Mouse (Mus musculus) induced T-regulatory cell, adult 2 months (primary cell): ENCODE measurements around the gene Svbp.

ENCODE experiments used
- DNase-seq: peaks from one replicate; pipeline ENCODE4 v3.0.0-alpha.2; 2012; ENCODE audit warnings: low read depth

Svbp gene

DNA sequence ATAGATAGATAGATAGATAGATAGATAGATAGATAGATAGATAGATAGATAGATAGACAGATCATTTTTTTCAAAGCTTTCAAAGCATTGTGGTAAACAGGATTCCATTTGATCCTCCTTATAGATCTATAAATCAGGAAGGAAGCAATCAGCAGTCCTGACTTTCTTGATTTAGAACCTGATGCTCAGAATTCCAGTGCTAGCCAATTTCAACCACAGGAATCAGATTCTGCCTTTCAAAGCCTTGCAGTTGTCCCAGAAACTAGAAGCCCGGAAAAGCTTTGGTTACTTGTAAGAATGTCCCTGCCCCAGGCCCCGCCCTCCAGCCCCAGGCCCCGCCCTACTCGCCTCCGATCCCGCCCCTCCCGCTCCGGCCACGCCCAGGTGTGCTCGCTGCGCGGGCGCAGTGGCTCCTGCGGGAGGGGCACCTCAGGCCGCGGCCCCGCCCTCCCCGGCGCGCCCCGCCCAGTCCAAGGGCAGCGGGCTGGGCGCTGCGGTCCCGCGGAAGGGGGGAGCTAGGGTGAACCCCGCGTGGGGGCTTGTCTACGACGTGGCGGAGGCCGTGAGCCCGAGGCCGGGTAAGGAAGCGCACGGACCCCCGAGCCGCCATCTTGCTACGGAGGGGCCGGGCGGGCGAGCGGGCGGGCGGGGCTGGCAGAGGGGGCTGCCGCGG lies at the start of gene Svbp:
TSS of gene Svbp (plus strand) at position 398 of the 673 bp plus-strand sequence.
- DNase-seq, result peak; percentile 95

DNA sequence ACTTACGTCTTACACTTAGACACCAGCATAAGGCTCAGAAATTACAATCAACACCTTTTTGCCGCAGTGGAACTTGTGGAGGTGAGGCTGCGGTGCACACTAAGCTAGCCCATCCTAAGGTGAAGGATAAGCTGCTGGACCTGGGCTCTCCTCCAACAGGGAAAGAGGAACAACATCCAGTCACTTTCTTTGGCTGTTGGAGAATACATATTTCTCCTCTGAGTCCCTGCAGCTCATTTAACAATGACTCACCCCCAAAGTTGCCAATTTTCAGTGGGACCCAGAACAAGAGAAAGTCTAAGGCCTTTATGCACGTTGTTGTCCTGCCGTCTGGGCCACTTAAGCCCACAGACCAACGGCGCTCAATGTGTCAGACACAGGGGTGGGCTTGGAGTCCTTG lies 48.3 kb upstream of the Svbp start:
- no peak for DNase-seq

DNA sequence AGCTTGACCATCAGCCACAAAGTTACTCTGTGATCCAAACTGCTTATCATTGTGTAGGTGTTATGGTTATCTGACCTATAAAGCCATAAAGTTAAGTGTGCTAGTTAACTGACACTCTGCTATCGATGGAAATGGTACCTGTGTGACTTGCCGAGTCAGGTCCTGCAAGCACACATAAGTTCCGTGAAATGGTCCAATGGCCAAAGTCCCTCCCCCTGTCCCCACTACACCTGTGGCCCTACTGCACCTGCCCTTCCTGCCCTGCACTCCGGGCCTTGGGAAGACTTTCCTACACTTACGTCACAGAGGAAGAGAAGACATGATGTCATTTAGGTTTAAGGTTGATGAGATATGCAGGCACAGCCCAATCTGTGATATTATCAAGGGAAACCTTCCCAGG lies 47.8 kb upstream of the Svbp start:
- DNase-seq, result no peak

DNA sequence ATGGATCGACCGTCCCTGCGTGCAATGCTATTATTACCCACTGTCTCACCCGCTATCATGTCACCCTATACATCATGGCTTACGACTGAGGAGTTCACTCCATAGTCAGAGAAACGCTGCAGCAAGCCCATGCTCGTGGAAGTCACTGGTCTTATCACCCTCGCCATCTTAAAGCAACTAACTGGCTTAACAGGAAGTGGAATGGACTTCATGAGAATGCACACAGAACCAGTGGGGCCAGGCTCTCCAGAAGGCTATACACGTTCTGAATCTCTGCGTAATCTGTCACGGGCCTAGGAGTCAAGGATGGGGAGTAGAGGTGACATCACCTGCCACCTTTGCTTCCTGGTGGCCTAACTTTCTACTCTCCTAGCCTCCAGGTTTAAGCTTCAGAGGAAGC lies 46.4 kb upstream of the Svbp start:
- DNase-seq, result no peak

DNA sequence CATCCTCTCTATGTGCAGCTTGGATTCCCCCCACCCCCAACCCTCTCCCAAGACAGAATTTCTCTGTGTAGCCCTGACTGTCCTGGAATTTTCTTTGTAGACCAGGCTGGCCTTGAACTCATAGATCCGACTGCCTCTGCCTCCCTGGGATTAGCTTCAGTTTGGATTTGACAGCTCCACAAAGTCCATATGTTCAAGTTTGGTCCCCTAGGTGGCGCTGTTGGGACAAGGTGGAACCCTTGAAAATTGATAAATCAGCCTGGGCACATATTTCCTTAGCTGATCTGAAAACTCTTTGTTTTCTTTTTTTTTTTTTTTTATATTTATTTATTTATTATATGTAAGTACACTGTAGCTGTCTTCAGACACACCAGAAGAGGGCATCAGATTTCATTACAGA lies 37.9 kb upstream of the Svbp start:
- peak; percentile 81 for DNase-seq

DNA sequence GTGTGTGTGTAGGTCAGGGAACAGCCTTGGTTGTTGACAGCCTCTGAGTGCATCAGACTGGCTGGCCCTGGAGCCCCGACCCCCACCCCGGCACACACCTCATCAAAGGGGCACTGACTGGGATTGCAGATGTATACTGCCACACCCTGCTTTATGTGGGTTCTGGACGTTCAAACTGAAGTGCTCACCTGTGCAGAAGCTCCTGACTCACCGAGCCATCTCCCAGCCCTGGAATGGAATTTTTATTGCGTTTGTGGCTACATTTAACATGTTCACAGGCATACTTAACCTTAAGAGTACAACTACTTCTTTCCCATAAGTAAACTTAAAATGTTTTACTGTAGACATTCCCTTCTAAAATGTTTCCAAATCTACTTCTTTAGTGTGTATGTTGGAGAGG lies 37.2 kb upstream of the Svbp start:
- DNase-seq, result no peak

DNA sequence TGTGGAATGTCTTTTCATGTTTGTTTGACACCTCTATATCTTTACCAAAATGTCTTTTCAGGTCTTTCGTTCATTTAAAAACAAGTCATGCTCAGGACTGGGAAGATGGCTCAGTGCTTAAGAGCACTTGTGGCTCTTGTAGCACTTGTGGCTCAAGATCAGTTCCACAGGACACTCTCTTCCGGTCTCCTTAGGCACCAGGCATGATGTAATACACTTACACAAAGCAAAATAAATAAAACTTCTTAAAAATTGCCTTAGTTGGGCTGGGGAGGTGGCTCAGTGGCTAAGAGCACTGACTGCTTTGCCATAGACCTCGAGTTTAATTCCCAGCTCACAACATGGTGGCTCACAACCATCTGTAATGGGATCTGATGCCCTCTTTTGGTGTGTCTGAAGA lies 33.7 kb upstream of the Svbp start:
- DNase-seq, result no peak

DNA sequence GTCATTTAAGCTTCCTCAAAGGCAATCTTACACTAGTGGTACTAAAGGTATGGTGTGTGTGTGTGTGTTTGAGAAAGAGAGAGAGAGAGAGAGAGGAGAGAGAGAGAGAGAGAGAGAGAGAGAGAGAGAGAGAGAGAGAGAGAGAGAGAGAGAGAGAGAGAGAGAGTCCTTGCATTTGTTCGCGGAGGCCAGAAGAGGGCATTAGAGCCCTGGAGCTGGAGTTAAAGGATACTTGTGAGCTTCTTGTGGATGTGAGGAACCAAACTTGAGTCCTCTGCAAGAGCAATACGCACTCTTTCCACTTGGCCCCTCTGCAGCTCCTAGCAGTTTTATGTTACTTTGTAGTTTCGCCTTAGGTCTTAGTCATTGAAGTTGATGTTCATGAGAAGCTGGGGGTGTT lies 32.1 kb upstream of the Svbp start:
- DNase-seq, result no peak

DNA sequence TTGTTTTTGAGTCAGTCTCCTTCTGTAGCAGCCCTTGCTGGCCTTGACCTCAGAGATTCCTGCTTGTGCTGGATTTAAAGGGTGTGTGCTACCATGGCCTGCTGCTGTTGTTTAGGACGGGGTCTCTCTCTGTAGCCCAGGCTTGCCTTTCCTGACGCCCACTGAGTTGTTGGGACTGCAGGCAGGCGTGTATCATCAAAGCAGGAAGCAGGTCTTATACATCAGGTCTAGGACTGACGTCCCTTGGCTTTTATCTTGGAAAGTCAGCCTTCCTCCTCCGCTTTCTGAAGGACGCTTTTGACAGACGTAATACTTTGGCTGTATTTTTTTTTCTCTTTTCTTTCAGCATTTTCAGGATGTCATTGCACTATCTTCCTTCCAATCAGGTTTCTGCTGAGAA lies 29.2 kb upstream of the Svbp start:
- DNase-seq, result no peak

DNA sequence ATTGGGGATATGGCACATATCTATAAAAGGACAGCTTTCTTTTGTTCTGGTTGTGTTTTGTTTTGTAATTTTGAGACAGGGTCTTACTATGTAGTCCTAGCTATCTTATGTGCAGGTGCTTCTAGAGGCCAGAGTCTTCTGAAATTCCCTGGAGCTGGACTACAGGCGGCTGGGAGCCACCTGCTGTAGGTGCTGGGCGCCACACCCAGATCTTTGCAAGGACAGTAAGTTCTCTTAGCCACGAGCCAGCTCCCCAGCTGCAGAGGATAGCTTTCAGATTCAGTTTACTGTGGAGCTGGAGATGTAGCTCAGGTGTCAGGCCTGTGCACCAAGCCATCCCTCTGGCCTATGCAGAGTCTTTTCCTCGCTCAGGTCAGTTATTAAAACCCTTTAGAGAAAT lies 28.0 kb upstream of the Svbp start:
- no peak for DNase-seq

DNA sequence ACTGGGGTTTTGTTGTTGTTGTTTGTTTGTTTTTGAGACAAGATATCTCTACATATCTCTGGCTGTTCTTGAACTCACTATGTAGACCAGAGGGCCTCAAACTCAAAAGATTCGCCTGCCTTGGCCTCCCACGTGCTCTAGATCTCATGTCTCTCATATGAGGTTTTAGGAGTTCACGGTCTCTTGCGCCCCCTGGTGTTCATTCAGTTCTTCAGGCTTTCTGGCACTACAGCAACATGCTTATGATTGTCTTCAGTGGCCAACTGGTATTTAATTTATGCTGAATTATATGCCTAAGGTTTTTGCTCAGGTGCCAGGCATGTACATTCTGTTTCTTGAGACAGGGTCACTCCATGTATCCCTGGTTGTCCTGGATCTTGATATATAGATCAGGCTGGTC lies 27.4 kb upstream of the Svbp start:
- peak; percentile 93 for DNase-seq

DNA sequence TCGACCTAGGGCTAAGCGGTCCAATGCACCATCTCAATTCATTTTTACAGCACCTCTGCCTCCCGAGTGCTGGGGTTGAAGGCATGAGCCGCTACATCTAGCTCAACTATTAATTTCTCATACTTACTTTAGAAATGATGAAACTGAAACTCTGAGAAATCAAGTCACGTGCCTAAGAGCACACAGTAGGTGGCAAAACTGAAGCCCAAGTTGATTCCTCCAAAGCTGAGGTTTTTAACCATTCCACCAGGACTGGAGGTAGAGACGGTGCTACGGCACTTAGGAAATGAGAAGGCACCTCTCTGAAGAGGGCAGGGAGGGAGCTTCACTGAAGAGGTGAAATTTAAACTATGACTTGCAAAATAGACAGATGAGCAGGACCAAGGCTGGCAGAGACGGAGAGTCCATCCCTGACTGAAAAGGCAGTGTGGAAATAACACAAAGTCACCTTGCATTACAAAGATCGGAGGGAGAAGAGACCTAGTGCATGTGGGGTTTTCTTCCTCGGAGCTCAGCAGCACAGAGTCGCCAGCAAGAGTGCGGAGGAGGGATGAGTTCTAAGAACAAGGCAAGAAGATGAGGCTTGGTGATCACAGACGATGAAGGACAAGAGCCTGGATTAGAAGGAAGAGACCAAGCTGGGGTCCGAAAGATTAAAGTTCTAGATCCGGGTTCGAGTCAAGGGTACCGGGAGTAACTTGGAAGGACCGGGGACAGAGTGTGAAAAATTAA lies 22.0 kb upstream of the Svbp start:
- peak; percentile 56 for DNase-seq

DNA sequence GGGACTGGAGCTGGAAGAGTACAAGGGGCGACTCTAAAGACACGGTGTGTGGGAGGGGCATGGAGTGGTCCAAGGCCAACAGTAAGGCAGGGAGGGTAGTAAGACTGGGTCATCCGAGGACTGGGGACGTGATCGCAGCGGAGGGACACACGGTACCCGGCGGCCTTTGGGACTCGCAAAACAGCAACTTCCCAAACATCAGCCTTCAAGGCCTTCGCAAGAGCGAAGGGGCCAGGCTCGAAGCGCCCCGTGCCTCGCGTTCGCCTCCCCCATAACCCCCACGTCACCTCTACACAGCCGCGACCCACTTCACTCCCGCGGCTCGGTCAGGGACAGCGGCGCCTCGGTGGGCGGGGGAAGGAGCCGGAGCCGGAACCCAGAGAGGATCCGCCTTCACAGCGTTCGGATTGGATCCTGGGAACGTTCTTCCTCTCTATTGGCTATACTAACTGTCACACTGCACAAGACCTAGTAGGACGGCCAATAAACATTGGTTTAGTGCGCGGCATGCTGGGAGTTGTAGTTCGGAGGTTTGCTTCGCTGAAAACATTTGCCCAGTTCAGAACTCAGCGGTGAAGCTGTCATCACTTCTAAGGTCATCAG lies 21.2 kb upstream of the Svbp start, which contains the start of gene Zfp691:
TSS of gene Zfp691 (minus strand) at position 345 of the 603 bp plus-strand sequence.
- peak; percentile 97 for DNase-seq

DNA sequence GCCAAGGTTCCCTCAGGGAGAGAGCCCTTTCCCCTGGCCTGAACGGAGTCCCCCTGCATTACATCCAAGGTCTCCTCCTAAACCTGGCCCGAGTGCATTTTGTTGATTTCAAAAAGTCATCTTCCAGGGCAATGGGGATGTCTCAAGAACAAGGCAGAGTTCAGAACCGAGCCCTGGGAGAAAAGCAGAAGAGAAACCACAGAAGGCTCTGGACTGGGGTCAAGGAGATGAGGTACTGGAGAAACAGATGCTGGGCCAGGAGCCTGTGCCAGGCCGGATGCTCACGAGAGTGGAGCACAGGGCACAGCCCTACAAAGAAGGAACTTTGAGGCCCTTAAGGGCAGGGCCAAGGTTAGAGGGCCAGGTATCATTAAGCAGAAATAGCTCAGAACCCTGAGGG lies 17.4 kb upstream of the Svbp start:
- no peak for DNase-seq

DNA sequence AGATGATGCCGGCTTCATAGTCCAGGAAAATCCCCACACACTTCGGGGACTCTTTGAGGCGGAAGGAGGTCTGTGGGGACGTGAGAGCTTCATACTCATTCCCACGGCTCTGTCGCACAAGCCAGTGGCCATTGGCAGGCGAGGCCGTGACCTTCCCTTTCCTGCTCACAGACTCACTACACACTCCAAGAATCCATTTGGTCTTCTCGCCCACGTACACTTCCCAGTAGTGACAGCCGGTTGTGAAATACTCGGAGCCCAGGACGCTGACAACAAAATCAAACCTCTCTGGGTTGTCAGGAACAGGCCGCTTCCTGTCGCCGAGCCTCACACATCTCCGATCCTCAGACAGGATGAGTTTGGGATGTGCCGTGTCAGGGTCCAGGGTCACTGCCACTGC lies 16.8 kb upstream of the Svbp start:
- no peak for DNase-seq

DNA sequence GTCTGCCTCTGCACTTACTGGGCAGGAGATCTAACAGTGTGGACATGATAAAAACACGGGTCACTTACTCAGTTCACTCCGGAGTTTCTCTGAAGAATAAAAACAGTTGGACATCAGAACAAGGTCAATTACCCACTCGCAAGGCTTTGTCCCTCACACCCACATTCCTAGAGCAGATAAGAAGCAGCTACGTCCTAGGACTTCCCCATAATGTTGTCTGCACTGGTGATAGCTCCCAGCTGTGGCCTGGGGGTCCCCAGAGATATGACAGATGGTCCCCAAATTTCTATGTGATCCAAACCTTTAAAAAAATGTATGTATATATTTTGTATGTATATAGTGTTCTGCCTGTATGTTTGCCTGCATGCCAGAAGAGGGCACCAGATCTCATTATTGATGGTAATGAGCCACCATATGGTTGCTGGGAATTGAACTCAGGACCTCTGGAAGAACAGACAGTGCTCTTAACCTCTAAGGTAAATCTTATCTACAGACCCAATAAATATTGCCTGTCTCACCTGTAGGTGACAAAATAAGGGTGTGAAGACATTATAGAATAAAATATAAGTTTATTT lies 14.9 kb upstream of the Svbp start:
- peak; percentile 28 for DNase-seq

DNA sequence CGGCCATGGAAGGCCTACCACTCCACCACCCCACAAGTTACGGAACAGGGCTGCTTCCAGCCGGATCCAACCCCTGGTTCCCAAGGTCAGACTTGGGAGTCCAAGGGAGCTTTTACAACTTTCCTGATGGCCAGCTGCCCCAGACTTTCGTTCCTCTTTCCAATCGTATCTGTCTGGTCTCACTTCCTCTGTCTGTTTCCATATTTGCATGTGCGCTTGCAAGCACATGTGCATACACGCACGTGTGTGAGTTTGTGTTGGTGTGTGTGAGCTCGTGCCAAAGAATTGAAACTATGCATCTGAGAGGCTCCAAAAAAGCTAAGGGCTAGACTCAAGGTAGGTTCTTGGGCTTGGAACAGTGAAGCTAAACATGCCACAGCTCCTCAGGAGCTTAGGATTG lies 13.7 kb upstream of the Svbp start:
- DNase-seq, result no peak

DNA sequence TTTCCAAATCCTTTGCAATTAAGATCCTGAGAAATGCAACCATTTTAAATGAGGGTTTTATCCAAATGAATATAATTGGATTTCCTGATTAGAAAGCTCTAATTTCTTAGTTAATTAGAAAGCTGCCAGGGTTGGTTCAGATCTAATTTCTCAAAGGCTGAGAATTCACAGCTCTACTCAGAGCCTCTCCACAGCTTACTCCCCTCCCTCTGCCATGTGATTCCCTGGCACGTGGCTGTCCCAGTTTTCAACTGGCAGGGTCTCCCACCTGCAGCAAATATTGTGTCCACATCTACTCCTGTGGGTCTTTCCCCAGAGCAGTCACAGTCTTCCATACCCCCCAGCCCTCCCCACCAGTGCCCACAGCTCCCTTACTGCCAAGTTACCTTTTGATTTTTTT lies 11.6 kb upstream of the Svbp start:
- DNase-seq, result no peak

DNA sequence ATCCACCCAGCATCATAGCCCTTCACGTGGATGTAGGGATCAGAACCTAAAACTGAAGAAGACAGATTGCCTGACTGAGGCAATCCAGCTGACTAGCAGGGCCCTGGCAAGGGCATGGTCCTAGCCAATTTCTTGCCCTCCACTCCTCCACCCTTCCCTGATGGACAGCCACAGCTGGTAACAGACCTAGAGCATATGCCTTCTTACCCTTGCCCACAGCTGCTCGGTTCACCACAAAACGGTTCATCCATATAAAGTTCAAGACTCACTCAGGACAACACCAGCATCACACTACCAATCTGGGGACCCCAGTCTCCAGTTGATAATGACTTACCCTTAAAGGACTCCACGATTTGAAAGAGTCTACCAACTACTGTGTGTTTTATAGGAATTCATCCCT lies 9.3 kb upstream of the Svbp start:
- no peak for DNase-seq

DNA sequence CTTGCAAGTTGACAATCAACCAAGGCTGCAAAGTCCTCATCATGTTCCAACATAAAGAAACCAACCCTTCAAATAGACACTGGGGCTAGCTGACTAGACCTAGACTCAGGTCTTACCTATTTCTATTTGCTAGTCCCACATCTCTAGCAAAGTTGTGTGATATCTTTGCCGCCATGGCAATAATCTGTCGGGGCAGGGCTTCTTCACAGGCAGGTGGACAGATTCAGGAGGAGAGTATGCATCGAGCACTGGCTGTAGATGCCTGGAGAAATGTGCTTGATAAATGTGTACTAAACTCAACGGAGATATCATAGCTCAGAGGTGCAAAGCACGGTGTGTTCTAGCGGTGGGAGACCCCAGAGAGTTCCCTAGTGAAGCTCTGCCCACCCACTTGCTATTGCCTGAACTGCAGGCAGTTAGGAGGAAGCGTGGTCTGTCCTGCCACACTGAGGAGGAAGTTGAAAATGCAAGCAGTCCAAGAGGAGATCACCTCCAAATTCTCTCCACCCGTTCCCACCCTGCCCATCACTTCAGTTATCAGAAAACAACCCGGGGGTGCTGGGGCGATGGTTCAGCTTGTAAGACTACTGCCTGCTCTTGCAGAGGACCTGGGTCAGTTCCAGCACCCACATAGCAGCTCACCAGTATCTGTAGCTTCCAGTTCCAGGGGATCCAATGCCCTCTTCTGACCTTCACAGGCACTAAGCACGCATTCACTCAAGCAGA lies 6.9 kb upstream of the Svbp start:
- no peak for DNase-seq

DNA sequence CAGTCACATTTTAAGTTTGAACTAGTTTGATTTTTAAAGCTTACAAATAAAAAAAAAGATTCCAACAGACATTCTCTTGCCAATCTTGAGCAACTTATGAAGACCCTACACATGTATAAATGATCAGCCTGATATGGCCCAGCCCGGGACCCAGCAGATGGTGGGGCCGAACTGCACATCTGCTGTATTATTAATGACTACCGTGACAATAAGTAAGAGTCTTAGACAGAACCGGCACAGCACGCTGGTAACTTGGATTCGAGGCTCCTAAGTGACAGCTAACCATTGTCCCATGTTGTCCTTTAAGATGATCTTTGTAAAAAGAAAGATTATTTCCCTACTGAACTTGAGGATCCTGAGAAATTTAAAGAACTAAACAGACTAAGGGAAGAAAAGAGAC lies 5.7 kb upstream of the Svbp start:
- DNase-seq, result no peak

DNA sequence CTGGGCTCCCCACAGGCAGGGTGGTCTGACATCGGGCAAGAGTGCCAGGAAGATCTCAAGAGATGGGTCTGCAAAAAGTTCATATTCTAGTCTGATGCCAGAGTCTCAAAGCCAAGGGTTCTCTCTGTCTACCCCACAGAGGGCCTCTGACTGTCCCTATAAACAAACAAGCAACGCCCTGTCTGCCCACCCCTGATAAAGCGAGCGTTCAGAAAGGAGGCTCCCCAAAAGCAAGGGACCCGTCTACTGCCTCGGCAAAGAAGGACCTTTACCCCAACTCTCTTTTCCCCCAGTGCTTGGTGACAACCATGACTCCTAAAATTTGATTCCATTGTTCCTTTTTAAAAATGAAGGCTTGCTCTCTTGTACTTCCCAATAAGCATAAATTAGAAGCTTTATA lies 5.2 kb upstream of the Svbp start, which contains the start of gene Ermap:
TSS of gene Ermap (minus strand) at position 148 of the 400 bp plus-strand sequence.
- DNase-seq, result no peak
